Mouse (Mus musculus) forebrain, embryonic 14.5 days (tissue): ENCODE results near the gene Sprr2e. TPM values are rescaled to one million over a fixed set of nuclear protein-coding genes. Genes with fewer than 3 reads are reported as not detected.

ENCODE experiments used
- ATAC-seq: fragments of 200-750 bp; cut with Nextera tagmentation; 2 replicates; pipeline ENCODE4 v1.8.0; 2017; ENCODE audit warnings: mild to moderate bottlenecking, moderate library complexity
- DNase-seq: peaks from one replicate; pipeline ENCODE4 v3.0.0-alpha.2; 2015; ENCODE audit warnings: low spot score
- H3K27ac ChIP-seq: fragments of 300-500 bp; sonication (generic); 2 replicates; pipeline ENCODE4 v1.5.1; 2014; ENCODE audit warnings: low read depth, mild to moderate bottlenecking, control low read depth, low read length, moderate library complexity
- H3K27me3 ChIP-seq: fragments of 300-500 bp; sonication (generic); replicated peaks from 2 replicates; pipeline ENCODE4 v1.6.1; 2014; ENCODE audit warnings: low read length, control low read depth, mixed read lengths; ENCODE audit not compliant: control insufficient read depth, insufficient read depth
- H3K36me3 ChIP-seq: fragments of 300-500 bp; sonication (generic); 2 replicates; pipeline ENCODE4 v1.6.1; 2014; ENCODE audit warnings: low read length, control low read depth; ENCODE audit not compliant: control insufficient read depth, insufficient read depth
- H3K4me1 ChIP-seq: fragments of 300-500 bp; sonication (generic); 2 replicates; pipeline ENCODE4 v1.6.1; 2014; ENCODE audit warnings: antibody characterized with exemption, low read length, control low read depth; ENCODE audit not compliant: control insufficient read depth, insufficient read depth
- H3K4me2 ChIP-seq: fragments of 300-500 bp; sonication (generic); 2 replicates; pipeline ENCODE4 v1.6.1; 2014; ENCODE audit warnings: mild to moderate bottlenecking, control low read depth, low read length
- H3K4me3 ChIP-seq: fragments of 300-500 bp; sonication (generic); 2 replicates; pipeline ENCODE4 v1.5.1; 2014; ENCODE audit warnings: low read depth, low read length, control low read depth
- H3K9ac ChIP-seq: fragments of 300-500 bp; sonication (generic); 2 replicates; pipeline ENCODE4 v1.6.1; 2014; ENCODE audit warnings: mild to moderate bottlenecking, low read length, control low read depth, moderate library complexity
- H3K9me3 ChIP-seq: fragments of 300-500 bp; sonication (generic); replicated peaks from 2 replicates; pipeline ENCODE4 v1.6.1; 2016; ENCODE audit warnings: low read length, control low read depth, mixed read lengths; ENCODE audit not compliant: control insufficient read depth
- WGBS: fragments of 180-500 bp; shearing (Covaris S2); extraction: QIAGEN DNeasy Blood & Tissue Kit; methylation state at CpG from one replicate; pipeline ENCODE4 v1.1.7; 2014; 5-methylcytosine and 5-hydroxymethylcytosine counted together
- polyA plus RNA-seq: library from polyadenylated mRNA; unstranded; fragments of >200 nt; fragmentation: Nextera tagmentation; extraction: Ambion mirVana; gene quantifications from 2 replicates; pipeline ENCODE4 v1.2.1, GENCODE M21; 2014

Gene Sprr2e
- polyA plus RNA-seq, 1 experiment from 2014 or later = not detected

DNA sequence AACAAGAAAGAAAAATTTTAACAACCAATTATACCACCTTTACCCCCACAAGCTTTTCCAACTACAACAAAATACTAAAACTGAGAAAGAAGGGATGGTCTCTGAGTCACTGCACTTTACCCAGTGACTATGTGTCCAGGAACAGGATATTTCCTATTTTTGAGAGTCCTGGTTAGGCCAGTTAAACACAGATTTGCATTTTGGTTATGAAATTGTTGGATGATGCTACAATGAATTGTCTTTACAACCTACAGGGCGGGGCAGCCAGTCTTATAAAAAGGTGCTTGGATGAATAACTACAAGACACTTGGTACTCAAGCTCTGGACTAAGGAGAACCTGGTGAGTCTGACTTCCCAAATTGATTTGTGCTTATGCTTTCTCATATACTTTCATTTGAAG is 33.4 kb downstream of the Sprr2e start, which contains the start of gene Sprr2h:
Gene Sprr2h, plus strand, starts transcription at position 301 of the 400 bp plus-strand sequence.
- no peaks in the 10 kb centered on the region for H3K36me3 ChIP-seq
- DNase-seq = no peak
- ATAC-seq = no peak
- no peaks in the 10 kb centered on the region for H3K4me1 ChIP-seq
- H3K9ac ChIP-seq = no peak within 1 kb of the TSS
- H3K27me3 ChIP-seq = no peaks in the 10 kb centered on the region
- no peaks in the 10 kb centered on the region for H3K9me3 ChIP-seq
- WGBS = 83% methylated on average over 1 of the region's 1 CpGs
- no peak within 1 kb of the TSS for H3K4me3 ChIP-seq
- H3K4me2 ChIP-seq = no peak within 1 kb of the TSS
- no peak within 1 kb of the TSS for H3K27ac ChIP-seq

GRCm38 (mm10) chr3:92394301-92394700 is 42.4 kb downstream of the Sprr2e start:
- Histone ChIP-seq H3K27me3 (no peaks in the 10 kb centered on the region), H3K9ac (no peak overlapping the region), H3K4me3 (no peak overlapping the region), H3K9me3 (no peaks in the 10 kb centered on the region), H3K27ac (no peak overlapping the region), H3K4me2 (no peak overlapping the region), H3K4me1 (no peaks in the 10 kb centered on the region), H3K36me3 (no peaks in the 10 kb centered on the region)
- no peak for ATAC-seq
- WGBS = 51% methylated on average over 1 of the region's 1 CpGs
- peak; percentile 1 for DNase-seq

Other genes with a start within 250 kb of the Sprr2e start
- not detected in 2 replicates for gene Prr9, start 228.2 kb upstream of the Sprr2e start, polyA plus RNA-seq
- not detected in 2 replicates for gene Lelp1, start 209.4 kb upstream of the Sprr2e start, polyA plus RNA-seq
- not detected in 2 replicates for gene Sprr2a1, start 136.3 kb upstream of the Sprr2e start, polyA plus RNA-seq
- not detected in 2 replicates for gene Sprr2a2, start 136.2 kb upstream of the Sprr2e start, polyA plus RNA-seq
- not detected in 2 replicates for gene Sprr2a3, start 66.7 kb upstream of the Sprr2e start, polyA plus RNA-seq
- gene Sprr2b, start 35.5 kb upstream of the Sprr2e start, polyA plus RNA-seq = not detected in 2 replicates
- not detected in 2 replicates for gene Sprr2d, start 13.0 kb upstream of the Sprr2e start, polyA plus RNA-seq
- gene Sprr2f, start 13.0 kb downstream of the Sprr2e start, polyA plus RNA-seq = not detected in 2 replicates
- not detected in 2 replicates for gene Sprr2h, start 33.5 kb downstream of the Sprr2e start, polyA plus RNA-seq
- not detected in 2 replicates for gene Sprr2i, start 55.8 kb downstream of the Sprr2e start, polyA plus RNA-seq
- gene Sprr2j-ps, start 65.9 kb downstream of the Sprr2e start, polyA plus RNA-seq = not detected in 2 replicates
- gene Gm9774, start 77.3 kb downstream of the Sprr2e start, polyA plus RNA-seq = 4.3 and 6.3 TPM in 2 replicates
- gene Sprr2k, start 80.4 kb downstream of the Sprr2e start, polyA plus RNA-seq = not detected in 2 replicates
- gene Sprr1b, start 86.6 kb downstream of the Sprr2e start, polyA plus RNA-seq = not detected in 2 replicates
- gene Sprr3, start 106.6 kb downstream of the Sprr2e start, polyA plus RNA-seq = not detected in 2 replicates
- gene Sprr1a, start 133.8 kb downstream of the Sprr2e start, polyA plus RNA-seq = not detected in 2 replicates
- not detected in 2 replicates for gene Sprr4, start 148.3 kb downstream of the Sprr2e start, polyA plus RNA-seq
- not detected in 2 replicates for gene 2310046K23Rik, start 182.4 kb downstream of the Sprr2e start, polyA plus RNA-seq
- not detected in 2 replicates for gene Ivl, start 221.6 kb downstream of the Sprr2e start, polyA plus RNA-seq
- gene Smcp, start 236.9 kb downstream of the Sprr2e start, polyA plus RNA-seq = not detected in 2 replicates